Mouse (Mus musculus) MEL (cell line): ENCODE results near the gene Ogt. TPM values are rescaled to one million over a fixed set of nuclear protein-coding genes. Genes with fewer than 3 reads are reported as not detected.

Experiments used
- DNase-seq: peaks from one replicate; pipeline ENCODE4 v3.0.0; 2011; ENCODE audit warnings: low read depth, low spot score
- H3K27ac ChIP-seq: 2 replicates; pipeline ENCODE4 v1.5.1; 2012; ENCODE audit warnings: low read depth, mild to moderate bottlenecking, control low read depth, low read length, moderate library complexity; ENCODE audit not compliant: control insufficient read depth
- H3K27me3 ChIP-seq, 2 experiments: fragments of 150-350 bp in 1 of 2; sonication (generic) in 1 of 2; 2 replicates each; pipeline ENCODE4 v1.6.1; 2012; ENCODE audit warnings: low read length in 2 of 2, mild to moderate bottlenecking in 2 of 2, improper control_type of control experiment in 1 of 2, moderate library complexity in 1 of 2; ENCODE audit not compliant: insufficient read depth in 2 of 2, control insufficient read depth in 1 of 2
- H3K36me3 ChIP-seq, 2 experiments: 2 replicates each; pipeline ENCODE4 v1.6.1; 2012 to 2014; ENCODE audit warnings: low read length in 2 of 2, improper control_type of control experiment in 1 of 2, inconsistent platforms in 1 of 2, mild to moderate bottlenecking in 1 of 2; ENCODE audit not compliant: insufficient read depth in 2 of 2, control insufficient read depth in 1 of 2
- H3K4me1 ChIP-seq, 2 experiments: fragments of 150-350 bp in 1 of 2; sonication (generic) in 1 of 2; 2 replicates each; pipeline ENCODE4 v1.6.1; 2012; ENCODE audit warnings: low read length in 2 of 2, improper control_type of control experiment in 1 of 2, mild to moderate bottlenecking in 1 of 2; ENCODE audit not compliant: insufficient read depth in 2 of 2, control insufficient read depth in 1 of 2
- H3K4me3 ChIP-seq, 2 experiments: fragments of 150-350 bp in 1 of 2; sonication (generic) in 1 of 2; 2 replicates each; pipeline ENCODE4 v1.5.1; 2012; ENCODE audit warnings: low read depth in 2 of 2, low read length in 2 of 2, mild to moderate bottlenecking in 2 of 2, moderate library complexity in 2 of 2, control low read depth in 1 of 2, improper control_type of control experiment in 1 of 2; ENCODE audit not compliant: control insufficient read depth in 1 of 2, insufficient read depth in 1 of 2
- H3K79me2 ChIP-seq: 2 replicates; pipeline ENCODE4 v1.6.1; 2012; ENCODE audit warnings: mild to moderate bottlenecking, low read length, moderate library complexity; ENCODE audit not compliant: control insufficient read depth, poor library complexity, insufficient read depth
- H3K9ac ChIP-seq: 2 replicates; pipeline ENCODE4 v1.6.1; 2012; ENCODE audit warnings: low read depth, mild to moderate bottlenecking, control low read depth, low read length, moderate library complexity; ENCODE audit not compliant: control insufficient read depth, poor library complexity, severe bottlenecking
- H3K9me3 ChIP-seq: fragments of 150-350 bp; sonication (generic); replicated peaks from 2 replicates; pipeline ENCODE4 v1.6.1; 2012; ENCODE audit warnings: mild to moderate bottlenecking, low read length, improper control_type of control experiment, moderate library complexity; ENCODE audit not compliant: insufficient read depth
- BHLHE40 ChIP-seq: IDR thresholded peaks from 2 replicates; pipeline ENCODE4 v1.6.1; 2012; ENCODE audit warnings: low read depth, mild to moderate bottlenecking, inconsistent platforms, low read length, improper control_type of control experiment, borderline replicate concordance
- CHD2 ChIP-seq: IDR thresholded peaks from 2 replicates; pipeline ENCODE4 v1.6.1; 2011; ENCODE audit warnings: low read length, improper control_type of control experiment
- CTCF ChIP-seq, 3 experiments: IDR thresholded peaks in 2 of 3; conservative IDR thresholded peaks in 1 of 3; 2 replicates each; pipeline ENCODE4 v1.5.1; 2011 to 2012; ENCODE audit warnings: low read length in 3 of 3, low read depth in 2 of 3, mild to moderate bottlenecking in 2 of 3, improper control_type of control experiment in 1 of 3, inconsistent platforms in 1 of 3, mixed read lengths in 1 of 3, moderate library complexity in 1 of 3; ENCODE audit not compliant: control insufficient read depth in 1 of 3, insufficient read depth in 1 of 3, poor library complexity in 1 of 3, severe bottlenecking in 1 of 3
- E2F4 ChIP-seq: IDR thresholded peaks from 2 replicates; pipeline ENCODE4 v1.6.1; 2011; ENCODE audit warnings: low read depth, low read length, improper control_type of control experiment, borderline replicate concordance
- EP300 ChIP-seq, 2 experiments: IDR thresholded peaks; 2 replicates each; pipeline ENCODE4 v1.6.1; 2011; ENCODE audit warnings: improper control_type of control experiment in 2 of 2, low read length in 2 of 2, low read depth in 1 of 2, mild to moderate bottlenecking in 1 of 2
- ETS1 ChIP-seq: IDR thresholded peaks from 2 replicates; pipeline ENCODE4 v1.6.1; 2012; ENCODE audit warnings: low read depth, mild to moderate bottlenecking, inconsistent platforms, low read length, improper control_type of control experiment, moderate library complexity
- GABPA ChIP-seq: IDR thresholded peaks from 2 replicates; pipeline ENCODE4 v1.6.1; 2012; ENCODE audit warnings: low read depth, mild to moderate bottlenecking, inconsistent platforms, low read length, improper control_type of control experiment, moderate library complexity
- KAT2A ChIP-seq: conservative IDR thresholded peaks from 2 replicates; pipeline ENCODE4 v1.6.1; 2012; ENCODE audit warnings: low read depth, low read length, improper control_type of control experiment, inconsistent platforms
- MYB ChIP-seq: IDR thresholded peaks from 2 replicates; pipeline ENCODE4 v1.6.1; 2011; ENCODE audit warnings: mild to moderate bottlenecking, low read depth, low read length, improper control_type of control experiment
- MYC ChIP-seq: IDR thresholded peaks from 2 replicates; pipeline ENCODE4 v1.6.1; 2011; ENCODE audit warnings: low read depth, mild to moderate bottlenecking, low read length, improper control_type of control experiment, moderate library complexity
- NRF1 ChIP-seq: IDR thresholded peaks from 2 replicates; pipeline ENCODE4 v1.6.1; 2014; ENCODE audit warnings: low read depth, mild to moderate bottlenecking, inconsistent platforms, low read length, improper control_type of control experiment, moderate library complexity; ENCODE audit not compliant: poor library complexity, insufficient read depth, severe bottlenecking
- POLR2A ChIP-seq, 2 experiments: IDR thresholded peaks; 2 replicates each; pipeline ENCODE4 v1.6.1; 2011 to 2012; ENCODE audit warnings: low read length in 2 of 2, mild to moderate bottlenecking in 2 of 2, control low read depth in 1 of 2, improper control_type of control experiment in 1 of 2, low read depth in 1 of 2, moderate library complexity in 1 of 2; ENCODE audit not compliant: control insufficient read depth in 1 of 2, insufficient read depth in 1 of 2, poor library complexity in 1 of 2
- RAD21 ChIP-seq: IDR thresholded peaks from 2 replicates; pipeline ENCODE4 v1.6.1; 2011; ENCODE audit warnings: mild to moderate bottlenecking, low read depth, low read length, improper control_type of control experiment
- SIN3A ChIP-seq: IDR thresholded peaks from 2 replicates; pipeline ENCODE4 v1.6.1; 2012; ENCODE audit warnings: low read length, improper control_type of control experiment, inconsistent platforms
- SMC3 ChIP-seq: IDR thresholded peaks from 2 replicates; pipeline ENCODE4 v1.6.1; 2011; ENCODE audit warnings: low read depth, low read length, improper control_type of control experiment
- TCF12 ChIP-seq: IDR thresholded peaks from 2 replicates; pipeline ENCODE4 v1.6.1; 2014; ENCODE audit warnings: low read depth, mild to moderate bottlenecking, inconsistent platforms, low read length, improper control_type of control experiment, moderate library complexity
- UBTF ChIP-seq: IDR thresholded peaks from 2 replicates; pipeline ENCODE4 v1.6.1; 2012; ENCODE audit warnings: low read depth, mild to moderate bottlenecking, inconsistent platforms, low read length, improper control_type of control experiment, moderate library complexity, borderline replicate concordance; ENCODE audit not compliant: insufficient read depth
- ZC3H11A ChIP-seq: IDR thresholded peaks from 2 replicates; pipeline ENCODE4 v1.6.1; 2012; ENCODE audit warnings: low read depth, mild to moderate bottlenecking, inconsistent platforms, low read length, improper control_type of control experiment
- polyA plus RNA-seq, 2 experiments: library from polyadenylated mRNA; stranded (reverse) in 1 of 2; unstranded in 1 of 2; fragments of >175 nt in 1 of 2; fragments of >200 nt in 1 of 2; gene quantifications; 2 replicates each; pipeline versions ENCODE4 v1.2.1 to v1.2.4; 2012; ENCODE audit warnings: low replicate concordance in 2 of 2, low read depth in 1 of 2; ENCODE audit not compliant: insufficient read length in 2 of 2, insufficient read depth in 1 of 2, missing spikeins in 1 of 2
- total RNA-seq: library from RNA; depleted of rRNA; stranded (reverse); fragments of 300-350 nt; gene quantifications from 2 replicates; pipeline ENCODE4 v1.2.3, GENCODE M21; 2012

Gene Ogt
- total and polyA plus RNA-seq, 3 experiments: 20.2 to 41.2 TPM; not detected in 1

- Histone ChIP-seq H3K36me3 (peaks cover 12 to 27% of the 10 kb centered on the region in 2 experiments), H3K9me3 (no peaks in the 10 kb centered on the region), H3K4me3 (peak overlapping the region; percentile 77 to 92), H3K4me1 (peaks cover 3 to 6% of the 10 kb centered on the region in 2 experiments; a peak in 3 of 4 replicates), H3K27ac (peak overlapping the region; percentile 88), H3K79me2 (peaks cover 37% of the 10 kb centered on the region), H3K9ac (peak overlapping the region; percentile 99), H3K27me3 (no peaks in the 10 kb centered on the region)
- TF ChIP-seq RAD21 (no peak), EP300 (IDR thresholded peaks at IDR 0.05; ENCODE audit: low read depth in 1 of 2, low read length in 2 of 2) (no peak), SMC3 (no peak)
- DNase-seq: no peak
These were observed 1.3 kb downstream of the Ogt start for GRCm38 (mm10) chrX:101641161-101641530.

GRCm38 (mm10) chrX:101642091-101642490 lies 2.2 kb downstream of the Ogt start:
- peak overlapping the region; percentile 99 for H3K9ac ChIP-seq
- peak overlapping the region; percentile 10; the same call in 1 of the 2 replicates for H3K27ac ChIP-seq

GRCm38 (mm10) chrX:101645286-101645685 lies 5.4 kb downstream of the Ogt start:
- TF ChIP-seq E2F4: no peak
- no peak for TF ChIP-seq CTCF (IDR thresholded peaks at IDR 0.05 in 2 of 3, conservative IDR thresholded peaks at IDR 0.05 in 1 of 3; ENCODE audit: control insufficient read depth in 1 of 3, insufficient read depth in 1 of 3, low read depth in 2 of 3, low read length in 3 of 3, poor library complexity in 1 of 3, severe bottlenecking in 1 of 3)
- no peak for TF ChIP-seq MYB
- no peak for TF ChIP-seq UBTF
- TF ChIP-seq GABPA: no peak
- TF ChIP-seq MYC: no peak
- TF ChIP-seq POLR2A (IDR thresholded peaks at IDR 0.05; ENCODE audit: control insufficient read depth in 1 of 2, insufficient read depth in 1 of 2, low read depth in 1 of 2, low read length in 2 of 2, poor library complexity in 1 of 2): no peak
- no peak for TF ChIP-seq NRF1
- TF ChIP-seq SIN3A: no peak
- TF ChIP-seq ZC3H11A: no peak
- no peak for TF ChIP-seq RAD21
- no peak for TF ChIP-seq BHLHE40
- TF ChIP-seq CHD2: no peak
- TF ChIP-seq KAT2A: no peak
- no peak for TF ChIP-seq SMC3
- TF ChIP-seq, all 39 proteins: peak for 0
- Histone ChIP-seq H3K4me3 (no peak overlapping the region), H3K27ac (no peak overlapping the region), H3K9me3 (no peaks in the 10 kb centered on the region), H3K9ac (no peak overlapping the region), H3K27me3 (no peaks in the 10 kb centered on the region), H3K79me2 (peaks cover 48% of the 10 kb centered on the region), H3K4me1 (peaks cover 3% of the 10 kb centered on the region in 2 experiments), H3K36me3 (peaks cover 28 to 29% of the 10 kb centered on the region in 2 experiments)
- no peak for DNase-seq

More at GRCm38 (mm10) chrX:101642091-101642490, 2.2 kb downstream of the Ogt start:
- peaks cover 16 to 35% of the 10 kb centered on the region in 2 experiments for H3K36me3 ChIP-seq
- peaks cover 44% of the 10 kb centered on the region for H3K79me2 ChIP-seq
- H3K27me3 ChIP-seq: no peaks in the 10 kb centered on the region
- H3K9me3 ChIP-seq: no peaks in the 10 kb centered on the region
- H3K4me1 ChIP-seq: peaks cover 3 to 6% of the 10 kb centered on the region in 2 experiments
- DNase-seq: peak; percentile 40
- peak overlapping the region; percentile 55 to 77 for H3K4me3 ChIP-seq
- TF ChIP-seq TCF12: no peak
- TF ChIP-seq ETS1: 0 out of 2 replicates have a peak, but pooled peaks have one; percentile 44
